Mouse (Mus musculus) midbrain, embryonic 12.5 days (tissue): Measurements from ENCODE around the gene Fv1. TPM values are rescaled to one million over a fixed set of nuclear protein-coding genes. Genes with fewer than 3 reads are reported as not detected.
"Not testable (repeated sequence)": the region's sequence is repeated elsewhere in the genome, so short reads cannot be mapped to it uniquely, and the experiment has no call there.

ENCODE experiments used
- ATAC-seq: fragments of 200-750 bp; cut with Nextera tagmentation; 2 replicates; pipeline ENCODE4 v1.8.0; 2017; ENCODE audit warnings: low read depth, moderate TSS enrichment, moderate library complexity; ENCODE audit not compliant: low FRiP score
- H3K27ac ChIP-seq: fragments of 300-500 bp; sonication (generic); replicated peaks from 2 replicates; pipeline ENCODE4 v1.5.1; 2016; ENCODE audit warnings: mild to moderate bottlenecking
- H3K27me3 ChIP-seq: fragments of 300-500 bp; sonication (generic); 2 replicates; pipeline ENCODE4 v1.6.1; 2016; ENCODE audit warnings: mild to moderate bottlenecking
- H3K36me3 ChIP-seq: fragments of 300-500 bp; sonication (generic); 2 replicates; pipeline ENCODE4 v1.6.1; 2016
- H3K4me1 ChIP-seq: fragments of 300-500 bp; sonication (generic); 2 replicates; pipeline ENCODE4 v1.6.1; 2016
- H3K4me2 ChIP-seq: fragments of 300-500 bp; sonication (generic); replicated peaks from 2 replicates; pipeline ENCODE4 v1.6.1; 2016; ENCODE audit warnings: mild to moderate bottlenecking, moderate library complexity
- H3K4me3 ChIP-seq: fragments of 300-500 bp; sonication (generic); 2 replicates; pipeline ENCODE4 v1.5.1; 2016; ENCODE audit warnings: mild to moderate bottlenecking
- H3K9ac ChIP-seq: fragments of 300-500 bp; sonication (generic); replicated peaks from 2 replicates; pipeline ENCODE4 v1.6.1; 2016; ENCODE audit warnings: mild to moderate bottlenecking, moderate library complexity
- H3K9me3 ChIP-seq: fragments of 300-500 bp; sonication (generic); 2 replicates; pipeline ENCODE4 v1.6.1; 2016; ENCODE audit warnings: mild to moderate bottlenecking
- WGBS: fragments of 180-500 bp; shearing (Covaris S2); methylation state at CpG from one replicate; pipeline ENCODE4 v1.1.7; 2016; 5-methylcytosine and 5-hydroxymethylcytosine counted together
- polyA plus RNA-seq: library from polyadenylated mRNA; unstranded; fragments of >200 nt; fragmentation: Nextera tagmentation; extraction: Ambion mirVana; gene quantifications from 2 replicates; pipeline ENCODE4 v1.2.1, GENCODE M21; 2016

Gene Fv1
- 15.8 and 16.9 TPM in 2 replicates for polyA plus RNA-seq

DNA sequence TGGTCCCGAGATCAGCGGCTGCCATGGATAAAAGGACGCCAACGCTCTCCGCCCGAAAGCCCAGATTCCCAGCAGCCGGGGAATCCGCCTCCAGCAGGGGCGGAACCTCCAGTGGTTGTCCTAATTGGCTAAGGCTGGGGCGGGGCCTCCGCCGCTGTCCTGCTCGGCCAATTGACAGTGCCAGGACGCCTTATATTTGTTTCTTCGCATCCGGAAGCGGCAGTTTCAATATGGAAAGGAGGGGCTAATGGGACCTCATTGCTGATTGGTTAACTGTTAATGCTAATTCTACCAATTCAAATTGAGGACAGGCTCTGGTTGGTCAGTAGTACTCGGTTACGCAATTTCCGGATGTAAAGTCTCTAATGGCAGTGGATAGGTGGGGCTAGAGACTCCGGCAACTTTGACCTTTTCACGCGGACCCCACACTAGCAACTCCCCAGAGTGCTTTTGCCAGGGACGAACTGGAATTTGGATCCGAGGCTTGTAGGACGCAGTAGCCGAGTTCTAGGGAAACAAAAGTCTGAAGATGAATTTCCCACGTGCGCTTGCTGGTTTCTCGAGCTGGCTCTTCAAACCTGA lies at the start of gene Fv1, which contains the start of gene Miip:
TSS of gene Fv1 (plus strand) at position 530 of the 582 bp plus-strand sequence.
TSS of gene Miip (minus strand) at position 367 of the 582 bp plus-strand sequence.
- WGBS, result under 1% methylated on average over 30 of the region's 30 CpGs
- no peaks in the 10 kb centered on the region for H3K27me3 ChIP-seq
- peak within 1 kb of the TSS; percentile 79 for H3K27ac ChIP-seq
- peak; percentile 99 for ATAC-seq
- peak within 1 kb of the TSS; percentile 88 for H3K4me2 ChIP-seq
- H3K9me3 ChIP-seq, result no peaks in the 10 kb centered on the region
- peak within 1 kb of the TSS; percentile 73 for H3K9ac ChIP-seq
- peaks cover 24% of the 10 kb centered on the region for H3K4me1 ChIP-seq
- H3K36me3 ChIP-seq, result peaks cover 45% of the 10 kb centered on the region
- H3K4me3 ChIP-seq, result peak within 1 kb of the TSS; percentile 67

DNA sequence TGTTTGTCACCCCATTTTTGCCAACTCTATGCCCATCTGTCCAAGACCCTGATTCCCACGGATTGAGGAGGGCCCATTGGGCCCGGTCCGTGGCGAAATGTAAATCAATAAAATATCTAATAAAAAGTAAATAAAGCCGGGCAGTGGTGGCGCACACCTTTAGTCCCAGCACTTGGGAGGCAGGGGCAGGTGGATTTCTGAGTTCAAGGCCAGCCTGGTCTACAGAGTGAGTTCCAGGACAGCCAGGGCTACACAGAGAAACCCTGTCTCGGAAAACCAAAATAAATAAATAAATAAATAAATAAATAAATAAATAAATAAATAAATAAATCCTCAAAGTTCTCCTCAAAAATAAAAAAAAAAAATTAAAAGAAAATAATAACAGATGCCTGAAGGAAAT lies 49.1 kb upstream of the Fv1 start:
- peaks cover 50% of the 10 kb centered on the region for H3K9me3 ChIP-seq

GRCm38 (mm10) chr4:147821414-147821813 lies 47.4 kb upstream of the Fv1 start:
- not testable (repeated sequence) for H3K4me1 ChIP-seq, H3K27ac ChIP-seq, H3K9ac ChIP-seq, H3K4me3 ChIP-seq, H3K27me3 ChIP-seq, H3K4me2 ChIP-seq
- H3K9me3 ChIP-seq, result peaks cover 64% of the 10 kb centered on the region
- peaks cover 44% of the 10 kb centered on the region for H3K36me3 ChIP-seq
- WGBS, result 88% methylated on average over 3 of the region's 3 CpGs
- 0 out of 2 replicates have a peak, but pooled peaks have one; percentile 9 for ATAC-seq

More for the DNA sequence above, 49.1 kb upstream of the Fv1 start:
- H3K27ac ChIP-seq, H3K4me2 ChIP-seq, H3K9ac ChIP-seq, ATAC-seq, H3K27me3 ChIP-seq, H3K4me1 ChIP-seq, H3K4me3 ChIP-seq: not testable (repeated sequence)
- 80% methylated on average over 7 of the region's 7 CpGs for WGBS
- H3K36me3 ChIP-seq, result peaks cover 27% of the 10 kb centered on the region

- Histone ChIP-seq H3K4me1 (no peaks in the 10 kb centered on the region), H3K27ac (no peak overlapping the region), H3K4me2 (no peak overlapping the region), H3K36me3 (peaks cover 74% of the 10 kb centered on the region), H3K9me3 (peaks cover 76% of the 10 kb centered on the region), H3K27me3 (no peaks in the 10 kb centered on the region), H3K4me3 (no peak overlapping the region), H3K9ac (no peak overlapping the region)
- ATAC-seq, result no peak
- WGBS, result 94% methylated on average over 4 of the region's 4 CpGs
Observed at GRCm38 (mm10) chr4:147824389-147824788, 44.4 kb upstream of the Fv1 start.

GRCm38 (mm10) chr4:147839282-147839681 lies 29.5 kb upstream of the Fv1 start:
- 99% methylated on average over 18 of the region's 26 CpGs for WGBS
- not testable (repeated sequence) for H3K27ac ChIP-seq, H3K27me3 ChIP-seq, ATAC-seq, H3K9ac ChIP-seq, H3K4me3 ChIP-seq, H3K4me2 ChIP-seq, H3K4me1 ChIP-seq
- peaks cover 27% of the 10 kb centered on the region for H3K9me3 ChIP-seq
- H3K36me3 ChIP-seq, result peaks cover 28% of the 10 kb centered on the region

DNA sequence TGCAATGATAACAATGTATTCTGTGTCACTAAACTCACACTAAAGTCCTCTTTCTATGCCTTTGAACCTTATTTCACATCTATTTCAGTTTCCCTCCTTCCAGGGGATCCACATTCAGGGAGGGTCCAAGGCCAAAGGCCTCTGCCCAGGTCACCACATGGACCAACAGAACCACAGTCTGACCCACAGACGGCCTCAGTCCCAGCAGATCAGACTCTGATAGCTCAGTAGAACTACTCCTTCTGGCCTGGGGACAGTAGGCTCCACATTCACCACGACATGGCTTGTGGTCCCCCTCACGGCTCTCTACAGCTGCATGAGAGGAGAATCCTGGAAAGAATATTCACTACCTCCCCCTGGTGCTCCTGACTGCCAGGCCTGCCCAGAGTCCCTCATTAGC lies 25.9 kb upstream of the Fv1 start:
- Histone ChIP-seq H3K9me3 (peaks cover 28% of the 10 kb centered on the region), H3K27ac (no peak overlapping the region), H3K4me3 (no peak overlapping the region), H3K36me3 (peaks cover 37% of the 10 kb centered on the region), H3K4me1 (peaks cover 6% of the 10 kb centered on the region), H3K27me3 (no peaks in the 10 kb centered on the region), H3K4me2 (no peak overlapping the region), H3K9ac (no peak overlapping the region)
- no peak for ATAC-seq
- WGBS, result 93% methylated on average over 3 of the region's 3 CpGs

DNA sequence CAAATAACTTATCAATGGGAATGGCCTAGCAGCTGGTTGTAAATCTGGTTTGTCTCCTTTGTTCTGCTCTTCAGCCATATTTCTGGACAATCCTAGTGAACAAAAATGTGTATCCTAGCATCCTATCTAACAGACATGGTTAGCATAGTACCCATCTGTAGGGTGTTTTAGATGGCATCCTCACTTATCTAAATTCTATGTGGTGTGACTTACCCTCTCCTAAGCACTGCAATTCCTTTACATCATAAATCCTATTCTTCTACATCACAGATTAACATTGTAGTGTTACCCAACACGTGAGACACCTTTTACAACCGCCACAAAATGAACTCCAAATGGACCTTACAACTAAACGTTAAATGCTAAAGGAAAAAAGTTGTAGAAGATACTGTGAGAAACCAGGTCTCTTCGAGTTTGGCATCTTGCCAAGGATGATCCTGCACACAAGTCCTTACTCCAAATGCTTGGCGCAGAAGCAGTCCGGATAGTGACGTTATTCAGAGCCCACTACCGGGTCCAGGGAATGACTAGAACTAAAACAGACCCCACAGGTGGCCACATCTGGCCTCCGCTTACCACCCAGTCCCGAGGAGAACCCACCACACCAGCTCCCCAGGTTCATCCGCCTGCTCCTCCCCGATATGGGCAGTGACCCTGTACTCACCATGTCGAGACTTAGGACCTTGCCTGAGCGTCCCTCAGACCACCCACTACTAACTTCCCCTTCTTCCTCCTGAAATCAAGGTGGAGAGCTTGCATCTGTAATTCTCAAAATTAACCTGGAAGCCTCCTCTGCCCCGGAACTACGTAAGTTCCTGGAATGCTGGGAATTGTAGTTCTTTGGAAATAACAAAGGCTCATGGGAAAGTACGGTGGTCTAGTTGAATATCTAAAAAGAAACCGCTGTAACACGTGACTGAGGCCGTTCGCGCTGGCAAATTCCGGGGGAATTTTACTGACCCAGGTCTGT lies 20.9 kb upstream of the Fv1 start, which contains the start of gene Zfp933:
TSS of gene Zfp933 (minus strand) at position 753 of the 970 bp plus-strand sequence.
- no peaks in the 10 kb centered on the region for H3K27me3 ChIP-seq
- peak within 1 kb of the TSS; percentile 64 for H3K4me3 ChIP-seq
- peak within 1 kb of the TSS; percentile 63 for H3K9ac ChIP-seq
- peaks cover 11% of the 10 kb centered on the region for H3K4me1 ChIP-seq
- H3K36me3 ChIP-seq, result peaks cover 16% of the 10 kb centered on the region
- H3K4me2 ChIP-seq, result peak within 1 kb of the TSS; percentile 58
- peak; percentile 92 for ATAC-seq
- WGBS, result 5% methylated on average over 23 of the region's 23 CpGs
- no peak within 1 kb of the TSS for H3K27ac ChIP-seq
- peaks cover 15% of the 10 kb centered on the region for H3K9me3 ChIP-seq

DNA sequence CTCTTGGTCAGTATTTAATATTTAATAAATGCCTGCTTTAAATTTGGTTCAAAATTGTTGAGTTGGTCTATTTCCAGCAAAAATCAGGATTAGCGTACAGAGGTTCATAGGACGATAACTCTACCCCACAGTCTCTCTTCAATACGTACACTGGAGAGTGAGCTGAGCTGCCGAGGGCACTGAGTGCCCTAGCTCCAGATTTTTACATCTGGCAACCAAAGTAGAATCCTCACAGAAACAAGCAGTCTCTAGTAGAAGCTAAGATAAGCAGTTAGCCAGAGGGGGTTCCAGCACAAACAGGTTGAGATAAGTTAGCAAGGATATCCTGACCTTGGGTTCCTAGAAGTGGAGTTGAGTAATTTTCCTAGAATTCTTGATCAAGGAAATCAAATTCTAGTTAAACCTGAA lies 20.2 kb upstream of the Fv1 start:
- Histone ChIP-seq H3K9ac (peak overlapping the region; percentile 49), H3K4me2 (peak overlapping the region; percentile 58), H3K9me3 (peaks cover 8% of the 10 kb centered on the region; the same call in 1 of the 2 replicates), H3K4me1 (peaks cover 11% of the 10 kb centered on the region), H3K27ac (no peak overlapping the region), H3K27me3 (no peaks in the 10 kb centered on the region), H3K36me3 (peaks cover 11% of the 10 kb centered on the region), H3K4me3 (peak overlapping the region; percentile 64)
- 3% methylated on average over 4 of the region's 4 CpGs for WGBS
- peak; percentile 78; the same call in 1 of the 2 replicates for ATAC-seq

GRCm38 (mm10) chr4:147850776-147851175 lies 18.0 kb upstream of the Fv1 start:
- H3K27me3 ChIP-seq, result no peaks in the 10 kb centered on the region
- H3K9ac ChIP-seq, result no peak overlapping the region
- WGBS, result 87% methylated on average over 2 of the region's 2 CpGs
- H3K36me3 ChIP-seq, result no peaks in the 10 kb centered on the region
- no peak overlapping the region for H3K4me2 ChIP-seq
- no peak overlapping the region for H3K27ac ChIP-seq
- ATAC-seq, result no peak
- H3K4me3 ChIP-seq, result no peak overlapping the region
- H3K4me1 ChIP-seq, result peaks cover 11% of the 10 kb centered on the region
- no peaks in the 10 kb centered on the region for H3K9me3 ChIP-seq

DNA sequence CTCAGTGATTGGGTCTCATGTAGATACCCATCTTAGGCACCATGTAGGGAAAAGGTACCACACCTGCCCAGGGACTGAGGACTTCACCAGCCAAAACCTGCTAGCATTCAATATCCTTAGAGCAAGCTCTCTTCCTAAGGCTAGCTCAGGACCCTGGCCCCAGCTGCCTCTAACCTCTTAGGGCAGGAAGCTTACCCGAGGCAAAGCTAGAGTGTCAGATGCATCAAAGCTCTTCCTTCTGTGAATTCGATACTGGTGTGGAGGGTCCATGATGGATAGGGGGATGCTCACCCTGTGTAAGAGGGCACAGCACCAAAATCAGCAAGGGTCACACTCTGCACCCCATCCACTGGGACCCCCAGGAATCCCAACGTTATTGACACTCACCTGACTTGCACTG lies 6.7 kb upstream of the Fv1 start:
- Histone ChIP-seq H3K9ac (no peak overlapping the region), H3K27me3 (no peaks in the 10 kb centered on the region), H3K4me2 (no peak overlapping the region), H3K36me3 (peaks cover 55% of the 10 kb centered on the region), H3K4me1 (no peaks in the 10 kb centered on the region), H3K27ac (no peak overlapping the region), H3K4me3 (no peak overlapping the region), H3K9me3 (no peaks in the 10 kb centered on the region)
- WGBS, result 96% methylated on average over 3 of the region's 3 CpGs
- no peak for ATAC-seq

GRCm38 (mm10) chr4:147865651-147866050 lies 3.1 kb upstream of the Fv1 start:
- no peak for ATAC-seq
- Histone ChIP-seq H3K4me2 (no peak overlapping the region), H3K27ac (no peak overlapping the region), H3K36me3 (peaks cover 49% of the 10 kb centered on the region), H3K27me3 (no peaks in the 10 kb centered on the region), H3K9me3 (no peaks in the 10 kb centered on the region), H3K4me1 (peaks cover 24% of the 10 kb centered on the region), H3K4me3 (no peak overlapping the region), H3K9ac (no peak overlapping the region)
- whole genome bisulfite sequencing, result 96% methylated on average over 6 of the region's 6 CpGs

GRCm38 (mm10) chr4:147866056-147866455 lies 2.7 kb upstream of the Fv1 start:
- Histone ChIP-seq H3K9me3 (no peaks in the 10 kb centered on the region), H3K4me3 (no peak overlapping the region), H3K9ac (no peak overlapping the region), H3K27ac (no peak overlapping the region), H3K4me1 (peaks cover 24% of the 10 kb centered on the region), H3K36me3 (peaks cover 47% of the 10 kb centered on the region), H3K27me3 (no peaks in the 10 kb centered on the region), H3K4me2 (no peak overlapping the region)
- no peak for ATAC-seq
- 97% methylated on average over 9 of the region's 9 CpGs for WGBS
